Mouse (Mus musculus) hindbrain, embryonic 12.5 days (tissue): ENCODE data around the gene Stra8. TPM values are rescaled to one million over a fixed set of nuclear protein-coding genes. Genes with fewer than 3 reads are reported as not detected.

ENCODE experiments used
- ATAC-seq: fragments of 200-750 bp; cut with Nextera tagmentation; 2 replicates; pipeline ENCODE4 v1.8.0; 2017; ENCODE audit warnings: moderate TSS enrichment; ENCODE audit not compliant: low FRiP score
- H3K27ac ChIP-seq: fragments of 300-500 bp; sonication (generic); 2 replicates; pipeline ENCODE4 v1.5.1; 2016; ENCODE audit warnings: mild to moderate bottlenecking
- H3K27me3 ChIP-seq: fragments of 300-500 bp; sonication (generic); 2 replicates; pipeline ENCODE4 v1.6.1; 2016; ENCODE audit warnings: mild to moderate bottlenecking
- H3K36me3 ChIP-seq: fragments of 300-500 bp; sonication (generic); 2 replicates; pipeline ENCODE4 v1.6.1; 2016; ENCODE audit warnings: mild to moderate bottlenecking
- H3K4me1 ChIP-seq: fragments of 300-500 bp; sonication (generic); 2 replicates; pipeline ENCODE4 v1.6.1; 2016
- H3K4me2 ChIP-seq: fragments of 300-500 bp; sonication (generic); replicated peaks from 2 replicates; pipeline ENCODE4 v1.6.1; 2016; ENCODE audit warnings: mild to moderate bottlenecking
- H3K4me3 ChIP-seq: fragments of 300-500 bp; sonication (generic); 2 replicates; pipeline ENCODE4 v1.5.1; 2016; ENCODE audit warnings: mild to moderate bottlenecking
- H3K9ac ChIP-seq: fragments of 300-500 bp; sonication (generic); 2 replicates; pipeline ENCODE4 v1.6.1; 2016; ENCODE audit warnings: mild to moderate bottlenecking, moderate library complexity
- H3K9me3 ChIP-seq: fragments of 300-500 bp; sonication (generic); replicated peaks from 2 replicates; pipeline ENCODE4 v1.6.1; 2016; ENCODE audit warnings: mild to moderate bottlenecking
- WGBS: fragments of 180-500 bp; shearing (Covaris S2); methylation state at CpG from one replicate; pipeline ENCODE4 v1.1.7; 2016; 5-methylcytosine and 5-hydroxymethylcytosine counted together
- polyA plus RNA-seq: library from polyadenylated mRNA; unstranded; fragments of >200 nt; fragmentation: Nextera tagmentation; extraction: Ambion mirVana; gene quantifications from 2 replicates; pipeline ENCODE4 v1.2.1, GENCODE M21; 2016

Stra8 gene
- polyA plus RNA-seq, 1 experiment from 2014 or later, result not detected

- Histone ChIP-seq H3K4me3 (no peak overlapping the region), H3K4me1 (peaks cover 16% of the 10 kb centered on the region), H3K9me3 (no peaks in the 10 kb centered on the region), H3K27ac (no peak overlapping the region), H3K4me2 (no peak overlapping the region), H3K27me3 (no peaks in the 10 kb centered on the region), H3K36me3 (peaks cover 56% of the 10 kb centered on the region), H3K9ac (no peak overlapping the region)
- WGBS, result 92% methylated on average over 7 of the region's 7 CpGs
- ATAC-seq, result no peak
These were observed 35.2 kb upstream of the Stra8 start for GRCm38 (mm10) chr6:34884724-34885123.

GRCm38 (mm10) chr6:34887131-34887850 is 32.7 kb upstream of the Stra8 start:
- ATAC-seq, result peak; percentile 75
- no peaks in the 10 kb centered on the region for H3K27me3 ChIP-seq
- no peaks in the 10 kb centered on the region for H3K9me3 ChIP-seq
- H3K27ac ChIP-seq, result peak overlapping the region; percentile 37; the same call in 1 of the 2 replicates
- H3K36me3 ChIP-seq, result peaks cover 61% of the 10 kb centered on the region
- H3K9ac ChIP-seq, result peak overlapping the region; percentile 32; the same call in 1 of the 2 replicates
- H3K4me1 ChIP-seq, result peaks cover 16% of the 10 kb centered on the region
- WGBS, result 47% methylated on average over 6 of the region's 6 CpGs
- H3K4me3 ChIP-seq, result no peak overlapping the region
- no peak overlapping the region for H3K4me2 ChIP-seq

- Histone ChIP-seq H3K4me2 (no peak overlapping the region), H3K27me3 (no peaks in the 10 kb centered on the region), H3K27ac (no peak overlapping the region), H3K9me3 (no peaks in the 10 kb centered on the region), H3K4me3 (no peak overlapping the region), H3K9ac (no peak overlapping the region), H3K4me1 (peaks cover 16% of the 10 kb centered on the region), H3K36me3 (peaks cover 62% of the 10 kb centered on the region)
- ATAC-seq, result no peak
- 56% methylated on average over 4 of the region's 4 CpGs for WGBS
These were observed 30.8 kb upstream of the Stra8 start for GRCm38 (mm10) chr6:34889185-34889584.

DNA sequence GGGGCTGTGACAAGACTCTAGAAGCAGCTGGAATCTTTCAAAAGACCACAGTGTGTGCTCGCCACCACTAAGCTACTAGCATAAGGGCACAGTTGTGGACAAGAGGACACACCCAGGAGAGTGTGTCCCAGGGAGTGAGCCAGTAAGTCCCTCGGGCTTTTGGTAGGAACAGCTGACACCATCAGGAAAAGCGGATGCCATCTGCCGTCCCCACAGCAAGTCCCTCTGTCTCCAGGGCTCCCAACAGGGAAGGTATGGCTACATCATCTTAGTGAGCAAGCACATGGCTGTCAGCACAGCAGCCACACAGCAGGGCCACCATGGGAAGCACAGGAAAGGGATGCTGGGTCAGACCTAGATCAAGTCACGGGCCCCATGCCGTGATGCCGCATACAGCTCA is 24.4 kb upstream of the Stra8 start:
- 76% methylated on average over 7 of the region's 7 CpGs for WGBS
- peaks cover 76% of the 10 kb centered on the region for H3K36me3 ChIP-seq
- ATAC-seq, result no peak
- peaks cover 4% of the 10 kb centered on the region; the same call in 1 of the 2 replicates for H3K4me1 ChIP-seq
- no peak overlapping the region for H3K4me3 ChIP-seq
- no peak overlapping the region for H3K27ac ChIP-seq
- H3K9ac ChIP-seq, result no peak overlapping the region
- no peaks in the 10 kb centered on the region for H3K27me3 ChIP-seq
- H3K9me3 ChIP-seq, result no peaks in the 10 kb centered on the region
- H3K4me2 ChIP-seq, result no peak overlapping the region

DNA sequence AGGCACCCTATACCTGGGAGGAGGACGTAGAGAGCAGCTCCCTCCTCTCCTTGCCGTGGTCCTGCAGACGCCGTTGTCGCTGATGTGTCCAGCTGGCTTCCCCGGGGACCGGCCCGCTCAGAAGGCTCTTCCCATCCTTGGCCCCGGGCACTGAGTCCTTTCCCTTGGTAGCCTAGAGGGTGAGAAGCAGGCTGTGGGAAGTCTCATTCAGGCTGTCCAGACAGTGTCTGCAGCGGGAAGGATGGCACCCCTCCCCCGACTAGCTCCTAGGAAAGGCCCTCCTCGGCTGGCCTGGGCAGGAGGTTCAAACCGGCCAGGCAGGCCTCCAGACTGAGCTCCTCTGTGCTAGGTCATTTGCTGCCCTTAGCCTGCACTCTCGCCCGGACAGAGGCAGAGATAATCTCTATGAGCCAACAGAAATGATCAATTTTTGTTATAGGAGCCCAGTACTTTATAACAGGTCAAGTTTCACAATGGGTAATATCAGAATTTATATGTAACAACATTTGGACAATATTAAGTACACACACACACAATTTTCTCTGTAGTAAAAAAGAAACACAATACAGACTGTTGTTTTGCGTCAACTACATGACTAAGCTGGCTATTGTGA is 23.7 kb upstream of the Stra8 start:
- no peak overlapping the region for H3K9ac ChIP-seq
- no peak overlapping the region for H3K4me3 ChIP-seq
- no peak for ATAC-seq
- peaks cover 75% of the 10 kb centered on the region for H3K36me3 ChIP-seq
- H3K9me3 ChIP-seq, result no peaks in the 10 kb centered on the region
- peaks cover 4% of the 10 kb centered on the region; the same call in 1 of the 2 replicates for H3K4me1 ChIP-seq
- no peak overlapping the region for H3K4me2 ChIP-seq
- 52% methylated on average over 16 of the region's 16 CpGs for WGBS
- no peaks in the 10 kb centered on the region for H3K27me3 ChIP-seq
- no peak overlapping the region for H3K27ac ChIP-seq

DNA sequence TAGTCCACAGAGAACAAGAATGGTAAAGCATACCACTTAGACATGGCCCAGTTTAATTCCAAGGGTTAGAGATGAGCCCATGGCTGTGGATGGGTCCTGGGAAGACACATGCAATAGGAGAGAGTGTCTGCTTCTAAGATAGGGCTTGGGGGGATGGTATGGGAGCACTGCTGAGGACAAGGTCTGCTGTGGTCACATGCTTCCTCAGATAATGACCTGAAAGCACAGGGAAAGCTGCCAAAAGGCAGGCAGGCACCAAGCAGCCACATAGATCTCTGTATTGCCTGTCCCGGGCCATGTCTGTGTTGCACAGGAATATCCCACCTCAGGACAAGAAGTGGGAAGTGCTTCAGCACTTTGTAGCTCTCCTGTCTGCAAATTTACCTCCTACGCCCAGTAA is 20.8 kb upstream of the Stra8 start:
- Histone ChIP-seq H3K27me3 (no peaks in the 10 kb centered on the region), H3K9ac (no peak overlapping the region), H3K9me3 (no peaks in the 10 kb centered on the region), H3K4me1 (peaks cover 9% of the 10 kb centered on the region), H3K4me3 (no peak overlapping the region), H3K4me2 (no peak overlapping the region), H3K36me3 (peaks cover 69% of the 10 kb centered on the region), H3K27ac (no peak overlapping the region)
- WGBS, result 86% methylated on average over 2 of the region's 2 CpGs
- no peak for ATAC-seq

GRCm38 (mm10) chr6:34900990-34901389 is 19.0 kb upstream of the Stra8 start:
- no peak overlapping the region for H3K9ac ChIP-seq
- no peak for ATAC-seq
- peaks cover 8% of the 10 kb centered on the region for H3K4me1 ChIP-seq
- H3K27me3 ChIP-seq, result no peaks in the 10 kb centered on the region
- H3K4me3 ChIP-seq, result no peak overlapping the region
- no peak overlapping the region for H3K27ac ChIP-seq
- peaks cover 64% of the 10 kb centered on the region for H3K36me3 ChIP-seq
- H3K4me2 ChIP-seq, result no peak overlapping the region
- WGBS, result 77% methylated on average over 2 of the region's 2 CpGs
- H3K9me3 ChIP-seq, result no peaks in the 10 kb centered on the region

GRCm38 (mm10) chr6:34901911-34902444 is 18.0 kb upstream of the Stra8 start:
- Histone ChIP-seq H3K4me1 (peaks cover 5% of the 10 kb centered on the region; the same call in 1 of the 2 replicates), H3K9me3 (no peaks in the 10 kb centered on the region), H3K27ac (no peak overlapping the region), H3K27me3 (no peaks in the 10 kb centered on the region), H3K9ac (no peak overlapping the region), H3K4me3 (no peak overlapping the region), H3K4me2 (no peak overlapping the region), H3K36me3 (peaks cover 63% of the 10 kb centered on the region)
- ATAC-seq, result peak; percentile 54
- 60% methylated on average over 9 of the region's 9 CpGs for WGBS

DNA sequence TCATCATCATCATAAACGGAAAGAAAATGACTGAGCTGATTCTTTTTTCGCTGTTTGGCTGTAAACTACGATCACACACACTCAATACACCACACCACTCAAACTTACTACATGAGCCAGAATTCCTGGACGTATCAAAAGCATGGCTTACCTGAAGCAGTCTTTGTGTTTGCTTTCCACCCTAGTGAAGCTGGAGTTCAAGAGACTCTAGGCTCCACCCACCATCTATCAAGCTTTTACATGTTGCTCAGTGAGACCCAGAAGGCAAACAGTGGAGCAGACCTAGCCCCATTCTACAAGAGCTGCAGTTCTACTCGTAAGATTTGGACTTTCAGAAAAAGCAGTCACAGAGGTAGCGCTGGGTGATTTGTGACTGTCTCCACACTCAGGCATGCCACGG is 17.4 kb upstream of the Stra8 start:
- Histone ChIP-seq H3K4me2 (no peak overlapping the region), H3K27ac (no peak overlapping the region), H3K36me3 (peaks cover 69% of the 10 kb centered on the region), H3K9me3 (no peaks in the 10 kb centered on the region), H3K9ac (no peak overlapping the region), H3K4me1 (peaks cover 5% of the 10 kb centered on the region; the same call in 1 of the 2 replicates), H3K27me3 (no peaks in the 10 kb centered on the region), H3K4me3 (no peak overlapping the region)
- ATAC-seq, result no peak
- 94% methylated on average over 7 of the region's 7 CpGs for WGBS

GRCm38 (mm10) chr6:34903441-34903840 is 16.5 kb upstream of the Stra8 start:
- ATAC-seq, result no peak
- no peaks in the 10 kb centered on the region for H3K27me3 ChIP-seq
- H3K9ac ChIP-seq, result no peak overlapping the region
- peaks cover 5% of the 10 kb centered on the region; the same call in 1 of the 2 replicates for H3K4me1 ChIP-seq
- H3K4me2 ChIP-seq, result no peak overlapping the region
- WGBS, result 81% methylated on average over 5 of the region's 5 CpGs
- H3K27ac ChIP-seq, result no peak overlapping the region
- H3K36me3 ChIP-seq, result peaks cover 69% of the 10 kb centered on the region
- no peaks in the 10 kb centered on the region for H3K9me3 ChIP-seq
- H3K4me3 ChIP-seq, result no peak overlapping the region

- no peak overlapping the region for H3K4me3 ChIP-seq
- H3K27ac ChIP-seq, result no peak overlapping the region
- 93% methylated on average over 10 of the region's 10 CpGs for WGBS
- H3K9me3 ChIP-seq, result no peaks in the 10 kb centered on the region
- H3K4me2 ChIP-seq, result no peak overlapping the region
- peaks cover 5% of the 10 kb centered on the region; the same call in 1 of the 2 replicates for H3K4me1 ChIP-seq
- no peak for ATAC-seq
- H3K36me3 ChIP-seq, result peaks cover 69% of the 10 kb centered on the region
- H3K9ac ChIP-seq, result no peak overlapping the region
- H3K27me3 ChIP-seq, result no peaks in the 10 kb centered on the region
These were observed 16.1 kb upstream of the Stra8 start for GRCm38 (mm10) chr6:34903851-34904250.

GRCm38 (mm10) chr6:34904361-34904760 is 15.6 kb upstream of the Stra8 start:
- no peaks in the 10 kb centered on the region for H3K27me3 ChIP-seq
- ATAC-seq, result no peak
- H3K4me3 ChIP-seq, result no peak overlapping the region
- no peaks in the 10 kb centered on the region for H3K9me3 ChIP-seq
- peaks cover 65% of the 10 kb centered on the region for H3K36me3 ChIP-seq
- peaks cover 6% of the 10 kb centered on the region for H3K4me1 ChIP-seq
- H3K27ac ChIP-seq, result no peak overlapping the region
- no peak overlapping the region for H3K4me2 ChIP-seq
- WGBS, result 89% methylated on average over 6 of the region's 6 CpGs
- H3K9ac ChIP-seq, result no peak overlapping the region
